Mouse (Mus musculus) thymus, postnatal 4 days (tissue): Measurements from ENCODE around the gene Eps15l1.

ENCODE experiments used
- DNase-seq: peaks from one replicate; pipeline ENCODE4 v3.0.0; 2021

The Eps15l1 gene

GRCm38 (mm10) chr8:72348956-72349355 lies 72.3 kb downstream of the Eps15l1 start:
- no peak for DNase-seq

- peak; percentile 35 for DNase-seq
Observed at GRCm38 (mm10) chr8:72348114-72348513, 73.1 kb downstream of the Eps15l1 start.

GRCm38 (mm10) chr8:72347553-72347952 lies 73.7 kb downstream of the Eps15l1 start:
- no peak for DNase-seq

- DNase-seq: no peak
Observed at GRCm38 (mm10) chr8:72343725-72344124, 77.5 kb downstream of the Eps15l1 start.

GRCm38 (mm10) chr8:72342556-72343300 lies 78.5 kb downstream of the Eps15l1 start:
- DNase-seq: no peak

GRCm38 (mm10) chr8:72337034-72337433 lies 84.2 kb downstream of the Eps15l1 start:
- DNase-seq: no peak

- DNase-seq: no peak
Observed at GRCm38 (mm10) chr8:72336273-72336672, 85.0 kb downstream of the Eps15l1 start.

GRCm38 (mm10) chr8:72334144-72334641 lies 87.1 kb downstream of the Eps15l1 start:
- DNase-seq: no peak

- no peak for DNase-seq
Observed at GRCm38 (mm10) chr8:72333429-72334143, 87.7 kb downstream of the Eps15l1 start.

GRCm38 (mm10) chr8:72331631-72332030 lies 89.6 kb downstream of the Eps15l1 start:
- DNase-seq: no peak

GRCm38 (mm10) chr8:72330806-72331516 lies 90.3 kb downstream of the Eps15l1 start:
- DNase-seq: no peak

- no peak for DNase-seq
Observed at GRCm38 (mm10) chr8:72329116-72329515, 92.1 kb downstream of the Eps15l1 start.

- no peak for DNase-seq
Observed at GRCm38 (mm10) chr8:72324708-72325107, 96.6 kb downstream of the Eps15l1 start.

- no peak for DNase-seq
Observed at GRCm38 (mm10) chr8:72324036-72324706, 97.1 kb downstream of the Eps15l1 start.

- no peak for DNase-seq
Observed at GRCm38 (mm10) chr8:72323131-72323725, 98.0 kb downstream of the Eps15l1 start.

GRCm38 (mm10) chr8:72322471-72322889 lies 98.8 kb downstream of the Eps15l1 start:
- DNase-seq: no peak

GRCm38 (mm10) chr8:72321635-72322441 lies 99.4 kb downstream of the Eps15l1 start:
- no peak for DNase-seq

- DNase-seq: no peak
Observed at GRCm38 (mm10) chr8:72320803-72321583, 100.3 kb downstream of the Eps15l1 start.

- DNase-seq: peak; percentile 62
Observed at GRCm38 (mm10) chr8:72319921-72320802, 101.1 kb downstream of the Eps15l1 start.

- DNase-seq: no peak
Observed at GRCm38 (mm10) chr8:72319397-72319796, 101.9 kb downstream of the Eps15l1 start.
